25 mouse cellular contexts compared by ENCODE assay signal in the genomic region with DNA sequence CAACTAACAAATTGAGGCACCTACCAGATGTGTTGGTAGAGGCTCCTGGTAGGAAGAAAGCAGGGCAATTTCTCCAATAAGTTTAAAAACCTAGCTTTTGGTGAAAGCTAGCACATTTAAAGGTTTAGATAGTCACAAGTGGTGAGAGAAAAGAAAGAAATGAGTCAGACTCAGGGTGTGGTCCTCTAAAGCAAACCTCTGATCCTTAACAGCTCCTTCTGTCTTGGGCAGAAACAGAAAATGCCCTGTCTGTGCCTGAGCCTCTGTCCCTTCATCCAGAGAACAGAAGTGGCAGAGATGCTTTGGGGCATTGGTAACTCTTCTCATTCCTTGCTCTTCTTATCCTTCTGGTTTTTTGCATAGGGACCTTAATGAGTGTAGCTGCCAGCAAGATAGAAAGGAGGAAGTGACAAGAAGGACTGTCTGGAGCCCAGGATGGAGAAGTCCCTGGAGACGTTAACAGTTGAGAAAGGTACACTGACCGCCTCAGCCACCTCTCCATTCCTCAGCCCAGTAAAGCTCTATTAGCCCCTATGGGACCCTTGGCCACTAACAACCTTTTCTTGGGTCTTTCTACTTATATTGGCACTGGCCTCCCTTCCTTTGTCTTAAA.
DNase-seq lines count a peak whose midpoint lies in the region; ATAC-seq lines count a peak whose summit lies in the region.
"Had no signal": no experiment of that assay in that cellular context is flagged by ENCODE, and none has a peak within 500 bp of the region (broad histone marks: within the 10 kb centered on the region; RNA-seq: fewer than 3 reads in every experiment).

No protein-coding gene starts in this region.

- peak; percentile 30 for DNase-seq in NIH3T3 (ENCODE audit: low read depth)
- DNase-seq in large intestine, adult 2 months (ENCODE audit: low read depth, low spot score): peak; percentile 37
- no peak for DNase-seq in natural killer cell, adult 2 months (ENCODE audit: low spot score in 2 of 2)
- no peak for DNase-seq in hindbrain, embryonic 11.5 days (ENCODE audit: low spot score)
- DNase-seq: adrenal gland, postnatal 25 days; cerebellum, adult 8-10 months; forebrain, postnatal 0 days; gastrocnemius, adult 2 months; kidney, adult 18-20 months; kidney, postnatal 4 days; midbrain, embryonic 14.5 days; right cerebral cortex, adult 18-20 months; right cerebral cortex, postnatal 4 days; thymus, postnatal 25 days had no signal

- H3K4me3 ChIP-seq in hindbrain, embryonic 11.5 days (ENCODE audit: low read depth, low read length): no peak overlapping the region
- no peak overlapping the region for H3K4me3 ChIP-seq in forebrain, embryonic 12.5 days (replicated peaks)
- no peak overlapping the region for H3K4me3 ChIP-seq in neural tube, embryonic 15.5 days (replicated peaks)
- H3K4me3 ChIP-seq: embryonic facial prominence, embryonic 15.5 days; gastrocnemius, adult 2 months; heart, embryonic 10.5 days; hindbrain, embryonic 12.5 days; left cerebral cortex, adult 2 months; liver, embryonic 15.5 days; stomach, embryonic 15.5 days had no signal

- peak; percentile 56 for ATAC-seq in CD4-positive, CD25-positive, alpha-beta regulatory T cell, adult 4 months
- no peak for ATAC-seq in hindbrain, embryonic 11.5 days (ENCODE audit: low FRiP score)
- no peak for ATAC-seq in forebrain, embryonic 12.5 days (ENCODE audit: low FRiP score)
- no peak for ATAC-seq in neural tube, embryonic 15.5 days (ENCODE audit: low FRiP score)
- ATAC-seq: forebrain, postnatal 0 days; lung, postnatal 0 days had no signal

- no peaks in the 10 kb centered on the region for H3K4me1 ChIP-seq in hindbrain, embryonic 11.5 days (replicated peaks; ENCODE audit: control insufficient read depth, insufficient read depth, low read length)
- H3K4me1 ChIP-seq in forebrain, embryonic 12.5 days: peaks cover 16% of the 10 kb centered on the region
- H3K4me1 ChIP-seq in neural tube, embryonic 15.5 days: peaks cover 3% of the 10 kb centered on the region; the same call in 1 of the 2 replicates
- H3K4me1 ChIP-seq: stomach, embryonic 15.5 days had no signal

- no peaks in the 10 kb centered on the region for H3K36me3 ChIP-seq in hindbrain, embryonic 11.5 days (ENCODE audit: control insufficient read depth, insufficient read depth, low read length)
- no peaks in the 10 kb centered on the region for H3K36me3 ChIP-seq in forebrain, embryonic 12.5 days (replicated peaks)
- H3K36me3 ChIP-seq in neural tube, embryonic 15.5 days: no peaks in the 10 kb centered on the region
- H3K36me3 ChIP-seq: embryonic facial prominence, embryonic 15.5 days; G1E; heart, embryonic 10.5 days; hindbrain, embryonic 12.5 days; liver, embryonic 15.5 days; stomach, embryonic 15.5 days had no signal

- WGBS in large intestine, adult 2 months: 32% methylated on average over 2 of the region's 2 CpGs
- WGBS in hindbrain, embryonic 11.5 days: 68% methylated on average over 2 of the region's 2 CpGs
- 91% methylated on average over 2 of the region's 2 CpGs for WGBS in forebrain, embryonic 12.5 days
- WGBS in neural tube, embryonic 15.5 days: 86% methylated on average over 2 of the region's 2 CpGs

- H3K9me3 ChIP-seq in hindbrain, embryonic 11.5 days (ENCODE audit: control insufficient read depth, low read length): no peaks in the 10 kb centered on the region
- no peaks in the 10 kb centered on the region for H3K9me3 ChIP-seq in forebrain, embryonic 12.5 days
- no peaks in the 10 kb centered on the region for H3K9me3 ChIP-seq in neural tube, embryonic 15.5 days (replicated peaks)
- H3K9me3 ChIP-seq: embryonic facial prominence, embryonic 15.5 days; heart, embryonic 10.5 days; hindbrain, embryonic 12.5 days; liver, embryonic 15.5 days; stomach, embryonic 15.5 days had no signal

- no peak overlapping the region for H3K4me2 ChIP-seq in hindbrain, embryonic 11.5 days (replicated peaks; ENCODE audit: low read depth, low read length)
- no peak overlapping the region for H3K4me2 ChIP-seq in forebrain, embryonic 12.5 days
- no peak overlapping the region for H3K4me2 ChIP-seq in neural tube, embryonic 15.5 days
- H3K4me2 ChIP-seq: embryonic facial prominence, embryonic 15.5 days; hindbrain, embryonic 12.5 days; liver, embryonic 15.5 days; stomach, embryonic 15.5 days had no signal

- H3K9ac ChIP-seq in hindbrain, embryonic 11.5 days (ENCODE audit: low read depth, low read length): no peak overlapping the region
- H3K9ac ChIP-seq in forebrain, embryonic 12.5 days: no peak overlapping the region
- no peak overlapping the region for H3K9ac ChIP-seq in neural tube, embryonic 15.5 days (replicated peaks)
- H3K9ac ChIP-seq: embryonic facial prominence, embryonic 15.5 days; forebrain, postnatal 0 days; hindbrain, embryonic 12.5 days; liver, embryonic 15.5 days; stomach, embryonic 15.5 days had no signal

- no peak overlapping the region for H3K27ac ChIP-seq in hindbrain, embryonic 11.5 days (ENCODE audit: low read depth, low read length)
- H3K27ac ChIP-seq in forebrain, embryonic 12.5 days: no peak overlapping the region
- no peak overlapping the region for H3K27ac ChIP-seq in neural tube, embryonic 15.5 days (replicated peaks)
- H3K27ac ChIP-seq: embryonic facial prominence, embryonic 15.5 days; gastrocnemius, adult 2 months; heart, embryonic 10.5 days; hindbrain, embryonic 12.5 days; left cerebral cortex, adult 2 months; liver, embryonic 15.5 days; stomach, embryonic 15.5 days had no signal

- no peaks in the 10 kb centered on the region for H3K27me3 ChIP-seq in hindbrain, embryonic 11.5 days (ENCODE audit: control insufficient read depth, insufficient read depth, low read length)
- H3K27me3 ChIP-seq in forebrain, embryonic 12.5 days: 0 out of 2 replicates have a peak, but pooled peaks cover 3% of the 10 kb centered on the region
- no peaks in the 10 kb centered on the region for H3K27me3 ChIP-seq in neural tube, embryonic 15.5 days (replicated peaks)
- H3K27me3 ChIP-seq: embryonic facial prominence, embryonic 15.5 days; hindbrain, embryonic 12.5 days; liver, embryonic 15.5 days; stomach, embryonic 15.5 days had no signal

Comparison
In these comparisons a context has a peak if more than half of its experiments do, and no peak if none do; other contexts are left out.
1. DNase-seq: peak in NIH3T3 (single experiment) and large intestine, adult 2 months (single experiment); none in natural killer cell, adult 2 months (0 of 2) and hindbrain, embryonic 11.5 days (single experiment).